Mouse (Mus musculus): Measurements from ENCODE around the gene Dvl1. TPM values are rescaled to one million over a fixed set of nuclear protein-coding genes. Genes with fewer than 3 reads are reported as not detected.

Gene Dvl1
- polyA plus RNA-seq, 1 experiment from 2014 or later, result 32.1 TPM

- H3K27me3 ChIP-seq (replicated peaks), result no peaks in the 10 kb centered on the region
- H3K36me3 ChIP-seq, result peaks cover 77% of the 10 kb centered on the region
- no peak overlapping the region for H3K9ac ChIP-seq
- H3K4me3 ChIP-seq, result no peak overlapping the region
- no peak overlapping the region for H3K4me2 ChIP-seq (replicated peaks)
- no peaks in the 10 kb centered on the region for H3K4me1 ChIP-seq
- WGBS, result 93% methylated on average over 13 of the region's 13 CpGs
- H3K9me3 ChIP-seq, result no peaks in the 10 kb centered on the region
- no peak for ATAC-seq (ENCODE audit: low FRiP score, low read depth)
- no peak overlapping the region for H3K27ac ChIP-seq
These were observed 57.3 kb downstream of the Dvl1 start for GRCm38 (mm10) chr4:155904318-155905102.

- Histone ChIP-seq H3K9me3 (no peaks in the 10 kb centered on the region), H3K36me3 (peaks cover 65% of the 10 kb centered on the region), H3K4me2 (replicated peaks) (no peak overlapping the region), H3K4me3 (no peak overlapping the region), H3K9ac (no peak overlapping the region), H3K4me1 (no peaks in the 10 kb centered on the region), H3K27me3 (replicated peaks) (no peaks in the 10 kb centered on the region), H3K27ac (no peak overlapping the region)
- 84% methylated on average over 13 of the region's 13 CpGs for WGBS
- no peak for ATAC-seq (ENCODE audit: low FRiP score, low read depth)
These were observed 58.4 kb downstream of the Dvl1 start for GRCm38 (mm10) chr4:155905634-155906033.

- Histone ChIP-seq H3K27me3 (replicated peaks) (no peaks in the 10 kb centered on the region), H3K4me3 (no peak overlapping the region), H3K9me3 (no peaks in the 10 kb centered on the region), H3K9ac (no peak overlapping the region), H3K27ac (no peak overlapping the region), H3K4me2 (replicated peaks) (no peak overlapping the region), H3K4me1 (no peaks in the 10 kb centered on the region), H3K36me3 (peaks cover 60% of the 10 kb centered on the region)
- no peak for ATAC-seq (ENCODE audit: low FRiP score, low read depth)
- 87% methylated on average over 9 of the region's 9 CpGs for WGBS
These were observed 58.9 kb downstream of the Dvl1 start for GRCm38 (mm10) chr4:155906125-155906524.

GRCm38 (mm10) chr4:155907003-155907402 is 59.8 kb downstream of the Dvl1 start:
- no peak for ATAC-seq (ENCODE audit: low FRiP score, low read depth)
- H3K4me1 ChIP-seq, result no peaks in the 10 kb centered on the region
- 88% methylated on average over 11 of the region's 11 CpGs for WGBS
- no peak overlapping the region for H3K27ac ChIP-seq
- H3K9ac ChIP-seq, result no peak overlapping the region
- H3K27me3 ChIP-seq (replicated peaks), result no peaks in the 10 kb centered on the region
- H3K36me3 ChIP-seq, result peaks cover 52% of the 10 kb centered on the region
- no peaks in the 10 kb centered on the region for H3K9me3 ChIP-seq
- no peak overlapping the region for H3K4me3 ChIP-seq
- H3K4me2 ChIP-seq (replicated peaks), result no peak overlapping the region

GRCm38 (mm10) chr4:155908281-155908680 is 61.1 kb downstream of the Dvl1 start:
- H3K4me1 ChIP-seq, result no peaks in the 10 kb centered on the region
- H3K4me2 ChIP-seq (replicated peaks), result no peak overlapping the region
- no peaks in the 10 kb centered on the region for H3K27me3 ChIP-seq (replicated peaks)
- no peak overlapping the region for H3K4me3 ChIP-seq
- no peak overlapping the region for H3K9ac ChIP-seq
- H3K9me3 ChIP-seq, result no peaks in the 10 kb centered on the region
- H3K27ac ChIP-seq, result no peak overlapping the region
- ATAC-seq (ENCODE audit: low FRiP score, low read depth), result no peak
- WGBS, result 78% methylated on average over 7 of the region's 7 CpGs
- peaks cover 39% of the 10 kb centered on the region for H3K36me3 ChIP-seq

- Histone ChIP-seq H3K4me2 (replicated peaks) (no peak overlapping the region), H3K4me3 (no peak overlapping the region), H3K36me3 (peaks cover 34% of the 10 kb centered on the region), H3K27ac (no peak overlapping the region), H3K9ac (no peak overlapping the region), H3K4me1 (no peaks in the 10 kb centered on the region), H3K27me3 (replicated peaks) (no peaks in the 10 kb centered on the region), H3K9me3 (no peaks in the 10 kb centered on the region)
- WGBS, result 93% methylated on average over 4 of the region's 4 CpGs
- ATAC-seq (ENCODE audit: low FRiP score, low read depth), result no peak
These were observed 61.5 kb downstream of the Dvl1 start for GRCm38 (mm10) chr4:155908751-155909150.

Other genes with a start within 250 kb of the Dvl1 start
- 16.2 and 16.7 TPM in 2 replicates for gene Slc35e2, start 246.0 kb upstream of the Dvl1 start, polyA plus RNA-seq (2016; fragmentation: Nextera tagmentation; extraction: Ambion mirVana)
- gene Cdk11b, start 222.5 kb upstream of the Dvl1 start, polyA plus RNA-seq (2016; fragmentation: Nextera tagmentation; extraction: Ambion mirVana), result 76.8 and 79.5 TPM in 2 replicates
- gene Gm10563, start 202.0 kb upstream of the Dvl1 start, polyA plus RNA-seq (2016; fragmentation: Nextera tagmentation; extraction: Ambion mirVana), result not detected in 2 replicates
- 3.9 and 4.3 TPM in 2 replicates for gene Mmp23, start 194.0 kb upstream of the Dvl1 start, polyA plus RNA-seq (2016; fragmentation: Nextera tagmentation; extraction: Ambion mirVana)
- 33.8 and 38.1 TPM in 2 replicates for gene Mib2, start 178.2 kb upstream of the Dvl1 start, polyA plus RNA-seq (2016; fragmentation: Nextera tagmentation; extraction: Ambion mirVana)
- 10.6 and 11.6 TPM in 2 replicates for gene Fndc10, start 153.1 kb upstream of the Dvl1 start, polyA plus RNA-seq (2016; fragmentation: Nextera tagmentation; extraction: Ambion mirVana)
- 151 and 160 TPM in 2 replicates for gene Ssu72, start 142.6 kb upstream of the Dvl1 start, polyA plus RNA-seq (2016; fragmentation: Nextera tagmentation; extraction: Ambion mirVana)
- 6.2 and 6.5 TPM in 2 replicates for gene Tmem240, start 112.6 kb upstream of the Dvl1 start, polyA plus RNA-seq (2016; fragmentation: Nextera tagmentation; extraction: Ambion mirVana)
- gene Atad3a, start 86.3 kb upstream of the Dvl1 start, polyA plus RNA-seq (2016; fragmentation: Nextera tagmentation; extraction: Ambion mirVana), result 85.2 and 90.7 TPM in 2 replicates
- gene Vwa1, start 72.7 kb upstream of the Dvl1 start, polyA plus RNA-seq (2016; fragmentation: Nextera tagmentation; extraction: Ambion mirVana), result 16.6 and 17.9 TPM in 2 replicates
- gene Tmem88b, start 61.5 kb upstream of the Dvl1 start, polyA plus RNA-seq (2016; fragmentation: Nextera tagmentation; extraction: Ambion mirVana), result 0.56 and 0.86 TPM in 2 replicates
- gene Ankrd65, start 57.0 kb upstream of the Dvl1 start, polyA plus RNA-seq (2016; fragmentation: Nextera tagmentation; extraction: Ambion mirVana), result not detected in 2 replicates
- gene Mrpl20, start 44.5 kb upstream of the Dvl1 start, polyA plus RNA-seq (2016; fragmentation: Nextera tagmentation; extraction: Ambion mirVana), result 226 and 242 TPM in 2 replicates
- 203 and 204 TPM in 2 replicates for gene Ccnl2, start 34.9 kb upstream of the Dvl1 start, polyA plus RNA-seq (2016; fragmentation: Nextera tagmentation; extraction: Ambion mirVana)
- 142 and 144 TPM in 2 replicates for gene Aurkaip1, start 16.1 kb upstream of the Dvl1 start, polyA plus RNA-seq (2016; fragmentation: Nextera tagmentation; extraction: Ambion mirVana)
- gene Mxra8, start 7.7 kb upstream of the Dvl1 start, polyA plus RNA-seq (2016; fragmentation: Nextera tagmentation; extraction: Ambion mirVana), result 26.7 and 27.1 TPM in 2 replicates
- 0.28 and 0.56 TPM in 2 replicates for gene Tas1r3, start 16.0 kb downstream of the Dvl1 start, polyA plus RNA-seq (2016; fragmentation: Nextera tagmentation; extraction: Ambion mirVana)
- 19.5 and 22.1 TPM in 2 replicates for gene Cptp, start 22.0 kb downstream of the Dvl1 start, polyA plus RNA-seq (2016; fragmentation: Nextera tagmentation; extraction: Ambion mirVana)
- gene Ints11, start 22.1 kb downstream of the Dvl1 start, polyA plus RNA-seq (2016; fragmentation: Nextera tagmentation; extraction: Ambion mirVana), result 77.0 TPM in 2 replicates
- gene Pusl1, start 44.4 kb downstream of the Dvl1 start, polyA plus RNA-seq (2016; fragmentation: Nextera tagmentation; extraction: Ambion mirVana), result 46.6 and 52.0 TPM in 2 replicates
- gene Acap3, start 44.4 kb downstream of the Dvl1 start, polyA plus RNA-seq (2016; fragmentation: Nextera tagmentation; extraction: Ambion mirVana), result 65.5 and 68.0 TPM in 2 replicates
- 159 and 167 TPM in 2 replicates for gene Ube2j2, start 96.4 kb downstream of the Dvl1 start, polyA plus RNA-seq (2016; fragmentation: Nextera tagmentation; extraction: Ambion mirVana)
- 17.2 and 19.0 TPM in 2 replicates for gene C1qtnf12, start 114.9 kb downstream of the Dvl1 start, polyA plus RNA-seq (2016; fragmentation: Nextera tagmentation; extraction: Ambion mirVana)
- 20.2 and 20.6 TPM in 2 replicates for gene B3galt6, start 145.2 kb downstream of the Dvl1 start, polyA plus RNA-seq (2016; fragmentation: Nextera tagmentation; extraction: Ambion mirVana)
- 129 and 133 TPM in 2 replicates for gene Sdf4, start 145.5 kb downstream of the Dvl1 start, polyA plus RNA-seq (2016; fragmentation: Nextera tagmentation; extraction: Ambion mirVana)
- gene Tnfrsf4, start 166.4 kb downstream of the Dvl1 start, polyA plus RNA-seq (2016; fragmentation: Nextera tagmentation; extraction: Ambion mirVana), result 0.52 and 0.81 TPM in 2 replicates
- 1.6 and 2.0 TPM in 2 replicates for gene Tnfrsf18, start 178.8 kb downstream of the Dvl1 start, polyA plus RNA-seq (2016; fragmentation: Nextera tagmentation; extraction: Ambion mirVana)
- 0.20 TPM in 1 of 2 replicates, not detected in the other for gene Ttll10, start 212.0 kb downstream of the Dvl1 start, polyA plus RNA-seq (2016; fragmentation: Nextera tagmentation; extraction: Ambion mirVana)

Data from neural tube, embryonic 12.5 days (tissue).